Mouse (Mus musculus): ENCODE data around the gene Slc4a10.

Gene Slc4a10

GRCm38 (mm10) chr2:62278779-62279178, 232.5 kb downstream of the Slc4a10 start:
- DNase-seq (ENCODE audit: low read depth, low spot score) = no peak

DNA sequence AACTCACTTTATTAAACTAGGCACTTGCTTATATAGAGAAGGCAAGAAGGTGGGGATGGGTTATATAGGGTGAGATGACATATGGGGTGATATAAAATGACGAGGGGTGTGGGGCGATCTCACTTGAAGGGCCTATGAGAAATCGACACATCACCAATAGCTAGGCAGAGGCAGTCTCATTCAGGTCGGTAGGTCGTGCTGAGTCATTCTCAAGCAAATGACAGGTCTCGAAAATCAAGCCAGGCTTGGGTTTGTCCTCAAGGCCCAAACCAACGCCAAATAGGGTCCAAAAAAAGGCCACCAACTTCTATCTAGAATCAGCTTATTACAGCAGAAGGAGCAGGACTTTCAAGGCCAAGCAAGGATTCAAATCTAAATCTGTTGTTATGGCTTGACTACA, 233.5 kb downstream of the Slc4a10 start:
- no peak for DNase-seq (ENCODE audit: low read depth, low spot score)

DNA sequence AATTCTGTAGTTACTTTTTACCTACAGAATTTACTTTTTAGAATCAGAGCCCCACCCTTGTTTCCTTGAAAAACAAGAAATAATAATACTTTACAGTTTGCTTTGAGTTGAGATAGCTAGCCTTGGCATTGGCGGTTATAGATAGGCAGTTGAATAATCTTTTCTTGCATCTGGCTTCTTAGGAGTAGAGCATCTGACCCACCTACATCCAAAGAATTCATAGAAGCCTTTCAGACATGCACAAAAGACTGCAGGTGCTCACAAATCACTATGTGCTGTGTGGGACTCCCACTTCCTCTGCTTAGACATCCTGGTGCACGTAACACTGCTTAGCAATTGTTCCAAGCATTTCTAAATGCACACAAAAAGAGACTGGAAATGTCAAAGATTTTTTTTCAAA, 238.8 kb downstream of the Slc4a10 start:
- no peak for DNase-seq (ENCODE audit: low read depth, low spot score)

GRCm38 (mm10) chr2:62285847-62286246, 239.6 kb downstream of the Slc4a10 start:
- no peak for DNase-seq (ENCODE audit: low read depth, low spot score)

DNA sequence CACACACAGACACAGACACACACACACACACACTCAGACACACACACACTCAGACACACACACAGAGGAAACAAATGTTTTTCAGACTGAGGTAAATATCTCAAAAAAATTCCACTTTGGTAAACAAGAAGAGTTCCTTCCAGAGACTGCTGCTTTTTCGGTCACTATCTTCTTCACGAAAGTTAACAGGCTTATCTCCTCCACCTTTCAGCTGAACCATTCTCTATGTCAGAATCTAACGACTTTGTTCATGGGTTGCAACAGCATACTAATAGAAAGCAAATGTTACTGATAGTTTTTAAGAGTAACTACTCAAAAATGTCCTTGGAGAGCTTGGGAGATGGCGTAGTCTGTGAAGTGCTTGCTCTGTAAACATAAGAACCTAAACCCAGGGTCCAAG, 241.3 kb downstream of the Slc4a10 start:
- no peak for DNase-seq (ENCODE audit: low read depth, low spot score)

DNA sequence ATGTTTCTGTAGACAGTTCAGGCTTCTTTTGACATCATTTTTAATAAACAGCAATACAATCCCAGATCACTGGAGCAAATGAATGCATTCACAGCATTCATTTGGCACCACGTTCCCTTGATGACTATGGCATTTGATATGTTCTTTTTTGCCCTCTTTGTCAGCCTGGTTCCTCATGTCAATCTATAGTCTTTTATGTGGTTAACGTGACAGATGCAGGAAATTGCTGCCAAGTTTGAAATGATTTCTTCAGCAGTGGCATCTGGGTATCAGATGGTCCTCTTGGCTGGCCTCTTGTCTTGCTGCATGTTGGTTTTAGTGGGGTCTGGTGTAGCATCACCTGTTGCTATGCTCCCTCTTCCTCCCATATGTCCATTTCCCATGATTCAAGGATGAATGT, 247.6 kb downstream of the Slc4a10 start:
- no peak for DNase-seq (ENCODE audit: low read depth, low spot score)

GRCm38 (mm10) chr2:62301716-62302115, 255.5 kb downstream of the Slc4a10 start:
- peak; percentile 77 for DNase-seq (ENCODE audit: low read depth, low spot score)

DNA sequence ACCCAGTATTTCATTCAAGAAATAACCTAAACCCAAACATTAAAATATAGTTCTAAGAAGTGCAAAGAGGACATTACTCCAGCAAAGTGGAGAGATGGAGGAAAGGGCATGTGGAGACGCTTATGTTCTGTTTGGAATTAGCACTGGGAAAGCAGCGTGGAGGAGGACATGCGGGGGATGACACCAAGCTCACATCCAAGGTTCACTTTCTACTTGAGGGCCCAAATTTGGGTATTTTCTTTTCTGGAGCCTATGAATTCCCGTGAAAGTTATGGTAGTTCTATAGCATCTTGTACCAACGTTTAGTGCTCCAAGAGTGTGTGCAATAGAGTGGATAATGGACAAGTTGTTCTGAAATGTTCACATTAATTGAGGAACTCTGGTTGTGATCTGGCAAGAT, 260.7 kb downstream of the Slc4a10 start:
- DNase-seq (ENCODE audit: low read depth, low spot score) = peak; percentile 34

- DNase-seq (ENCODE audit: low read depth, low spot score) = peak; percentile 23
Measured at GRCm38 (mm10) chr2:62307477-62307876, 261.2 kb downstream of the Slc4a10 start.

DNA sequence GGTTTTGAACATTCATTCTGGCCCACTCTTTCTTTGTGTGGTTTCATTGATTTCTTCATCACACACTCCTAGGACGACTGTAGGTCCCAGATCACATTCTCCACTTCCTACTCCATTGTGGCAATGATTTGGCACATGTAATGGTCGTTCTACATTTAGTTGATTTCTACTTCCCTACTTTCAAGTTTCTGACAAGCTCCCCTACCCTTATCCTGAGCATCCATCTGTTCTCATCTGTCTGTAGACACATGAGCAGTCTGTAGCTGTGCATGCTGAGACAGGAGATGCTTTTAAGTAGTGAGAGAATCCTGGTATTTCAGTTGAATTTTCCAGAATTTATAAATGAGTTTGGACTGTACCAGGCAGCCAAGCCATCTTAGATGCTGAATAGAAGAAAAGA, 270.7 kb downstream of the Slc4a10 start:
- DNase-seq (ENCODE audit: low read depth, low spot score) = no peak

- no peak for DNase-seq (ENCODE audit: low read depth, low spot score)
Measured at GRCm38 (mm10) chr2:62319489-62319888, 273.2 kb downstream of the Slc4a10 start.

DNA sequence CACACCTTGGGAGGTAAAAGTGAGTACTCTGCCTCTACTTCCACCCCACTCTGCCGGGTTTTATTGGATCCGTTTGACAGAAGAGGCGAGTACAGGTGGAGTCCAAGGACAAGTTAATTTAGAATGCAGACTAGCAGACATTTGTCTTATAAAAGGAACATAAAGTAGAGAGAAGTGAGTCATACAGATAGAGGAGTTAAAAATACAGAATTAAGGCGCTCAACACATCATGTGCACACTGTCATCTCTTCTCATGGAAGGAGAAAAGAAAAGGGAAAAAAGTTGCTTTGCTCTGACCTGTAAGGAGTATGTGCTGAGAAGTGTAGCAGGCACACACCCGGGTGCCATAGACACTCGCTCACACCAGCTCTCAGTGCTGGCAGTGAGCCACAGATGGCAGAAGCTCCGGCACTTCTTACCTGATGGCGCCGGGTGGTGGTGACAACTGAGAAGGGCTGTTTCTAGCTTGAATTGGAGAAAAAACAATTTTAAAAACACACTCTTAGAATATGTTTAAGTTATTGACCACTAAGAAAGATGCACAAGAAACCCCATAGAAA, 276.9 kb downstream of the Slc4a10 start:
- no peak for DNase-seq (ENCODE audit: low read depth, low spot score)

DNA sequence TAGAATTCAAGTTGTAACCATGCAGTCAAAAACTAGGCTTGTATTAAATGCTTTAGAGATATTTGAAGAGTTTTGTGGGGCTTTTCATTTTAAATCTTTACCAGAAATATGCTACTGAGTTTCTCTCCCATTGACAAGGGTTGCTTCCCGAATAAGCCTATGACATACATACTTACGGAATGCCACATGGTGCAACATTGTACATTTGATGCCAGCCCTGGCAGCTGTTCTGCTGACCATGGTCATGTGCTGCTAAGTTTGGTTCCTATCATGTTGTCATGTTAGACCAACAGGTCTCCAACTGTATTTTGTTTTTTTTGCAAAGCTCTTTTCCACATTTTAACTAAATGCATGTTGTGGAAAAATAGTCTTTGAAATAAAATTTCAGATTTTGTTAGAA, 279.1 kb downstream of the Slc4a10 start:
- no peak for DNase-seq (ENCODE audit: low read depth, low spot score)

- DNase-seq (ENCODE audit: low read depth, low spot score) = no peak
Measured at GRCm38 (mm10) chr2:62331913-62332312, 285.7 kb downstream of the Slc4a10 start.

- no peak for DNase-seq (ENCODE audit: low read depth, low spot score)
Measured at GRCm38 (mm10) chr2:62332465-62332864, 286.2 kb downstream of the Slc4a10 start.

DNA sequence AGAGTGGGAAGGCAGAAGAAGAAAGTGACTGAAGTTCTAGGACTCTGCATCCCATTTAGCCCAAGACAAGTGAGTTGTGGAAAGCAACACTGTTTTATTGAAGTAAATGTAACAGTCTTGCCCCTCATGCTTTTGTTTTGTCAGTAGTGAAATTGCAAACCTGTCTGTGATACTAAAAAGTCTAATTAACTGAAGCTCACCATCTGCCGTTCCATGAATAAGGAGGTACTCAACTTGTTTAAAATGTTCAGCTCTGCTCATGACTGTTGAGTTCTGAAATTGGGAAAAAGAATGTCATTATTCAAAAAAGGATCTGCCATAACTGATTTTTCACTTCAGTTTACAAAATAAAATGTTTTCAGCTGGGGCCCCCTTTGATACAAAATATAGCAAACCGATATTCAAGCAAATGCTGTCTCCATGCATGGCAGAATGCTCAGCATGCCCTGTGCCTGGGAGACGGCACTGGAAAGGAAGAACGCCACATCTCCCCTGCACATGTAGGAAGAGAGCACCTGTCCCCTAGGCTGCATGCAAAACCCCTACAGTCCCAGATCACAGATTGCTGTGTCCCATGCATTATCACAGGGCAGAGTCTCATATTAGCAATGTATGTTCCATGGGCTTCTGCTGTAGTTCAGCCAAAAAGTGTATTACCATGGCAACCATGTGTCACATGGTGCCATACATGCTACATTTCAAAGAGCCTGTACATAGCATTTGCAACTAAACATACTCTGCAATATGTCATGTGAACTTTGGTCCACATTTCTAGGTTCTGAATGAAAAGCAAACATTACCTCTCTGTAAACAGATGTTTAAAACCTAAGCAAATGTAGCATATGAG, 288.4 kb downstream of the Slc4a10 start:
- DNase-seq (ENCODE audit: low read depth, low spot score) = peak; percentile 49

DNA sequence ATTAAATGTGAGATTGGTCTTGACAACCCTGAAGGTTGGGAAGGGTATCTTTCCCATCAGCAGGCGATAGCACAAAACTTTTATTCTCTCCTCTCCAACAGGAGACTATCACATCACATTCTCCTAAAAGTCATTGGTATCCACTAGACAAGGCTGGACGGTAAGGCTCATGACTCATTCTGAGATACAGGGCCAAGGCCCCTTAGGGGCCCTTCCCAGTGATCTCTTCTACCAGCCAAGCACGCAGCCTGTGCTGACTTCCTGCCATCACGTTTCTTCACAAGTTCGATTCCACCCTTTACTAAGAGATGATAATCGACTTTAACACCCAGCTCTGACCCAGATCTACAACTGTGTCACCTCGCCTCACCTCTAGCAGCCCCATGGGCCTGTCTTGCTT, 290.8 kb downstream of the Slc4a10 start:
- DNase-seq (ENCODE audit: low read depth, low spot score) = no peak

DNA sequence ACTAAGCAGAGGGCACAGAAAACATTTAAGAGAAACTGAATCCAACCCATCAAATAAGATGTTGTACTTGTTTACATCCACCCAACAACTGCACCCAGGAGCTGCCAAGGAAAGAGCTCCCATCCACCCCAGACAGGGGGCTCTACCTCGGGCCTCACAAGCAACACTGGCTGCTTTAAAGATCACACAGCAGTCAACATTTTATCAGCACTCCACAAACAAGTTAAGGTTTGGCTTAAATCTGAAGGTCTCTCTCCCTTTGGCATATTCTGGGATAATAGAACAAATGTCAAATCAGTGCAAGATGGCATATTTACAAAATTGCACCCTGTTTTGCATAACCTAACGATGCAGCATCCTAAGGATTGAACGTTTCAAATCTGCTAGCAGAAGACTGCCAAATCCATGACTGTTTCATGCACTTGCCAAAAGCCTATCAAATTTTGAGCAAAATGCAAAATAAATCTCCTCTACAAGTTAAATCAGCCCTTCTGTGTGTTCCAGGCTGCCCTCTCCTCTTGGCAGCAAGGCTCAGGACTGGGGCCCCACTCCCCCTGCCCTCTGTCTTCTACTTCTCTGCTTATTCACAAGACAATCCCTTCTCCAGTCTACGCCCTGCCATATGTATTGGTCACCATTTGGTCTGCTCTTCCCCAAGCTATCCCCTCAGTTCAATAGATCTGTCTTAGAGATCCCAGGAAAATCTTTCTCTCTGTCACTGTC, 293.1 kb downstream of the Slc4a10 start:
- DNase-seq (ENCODE audit: low read depth, low spot score) = no peak

- no peak for DNase-seq (ENCODE audit: low read depth, low spot score)
Measured at GRCm38 (mm10) chr2:62341061-62341733, 294.9 kb downstream of the Slc4a10 start.

GRCm38 (mm10) chr2:62341734-62342128, 295.5 kb downstream of the Slc4a10 start:
- DNase-seq (ENCODE audit: low read depth, low spot score) = peak; percentile 57

GRCm38 (mm10) chr2:62344367-62344766, 298.1 kb downstream of the Slc4a10 start:
- no peak for DNase-seq (ENCODE audit: low read depth, low spot score)

- DNase-seq (ENCODE audit: low read depth, low spot score) = no peak
Measured at GRCm38 (mm10) chr2:62346771-62347170, 300.5 kb downstream of the Slc4a10 start.

All from telencephalon, adult 2 months (tissue).